Mouse (Mus musculus) limb, embryonic 12.5 days (tissue): Measurements from ENCODE around the gene Cep152. TPM values are rescaled to one million over a fixed set of nuclear protein-coding genes. Genes with fewer than 3 reads are reported as not detected.

ENCODE experiments used
- ATAC-seq: fragments of 200-750 bp; cut with Nextera tagmentation; 2 replicates; pipeline ENCODE4 v1.8.0; 2017; ENCODE audit warnings: low read depth, moderate TSS enrichment; ENCODE audit not compliant: insufficient number of reproducible peaks, insufficient read depth, low FRiP score, low TSS enrichment
- H3K27ac ChIP-seq: fragments of 300-500 bp; sonication (generic); 2 replicates; pipeline ENCODE4 v1.5.1; 2016; ENCODE audit warnings: mild to moderate bottlenecking, moderate library complexity
- H3K27me3 ChIP-seq: fragments of 300-500 bp; sonication (generic); 2 replicates; pipeline ENCODE4 v1.6.1; 2016; ENCODE audit warnings: mild to moderate bottlenecking, moderate library complexity
- H3K36me3 ChIP-seq: fragments of 300-500 bp; sonication (generic); 2 replicates; pipeline ENCODE4 v1.6.1; 2016; ENCODE audit warnings: mild to moderate bottlenecking, moderate library complexity
- H3K4me1 ChIP-seq: fragments of 300-500 bp; sonication (generic); replicated peaks from 2 replicates; pipeline ENCODE4 v1.6.1; 2016
- H3K4me2 ChIP-seq: fragments of 300-500 bp; sonication (generic); 2 replicates; pipeline ENCODE4 v1.6.1; 2016; ENCODE audit warnings: mild to moderate bottlenecking, moderate library complexity
- H3K4me3 ChIP-seq: fragments of 300-500 bp; sonication (generic); replicated peaks from 2 replicates; pipeline ENCODE4 v1.5.1; 2016; ENCODE audit warnings: mild to moderate bottlenecking
- H3K9ac ChIP-seq: fragments of 300-500 bp; sonication (generic); replicated peaks from 2 replicates; pipeline ENCODE4 v1.6.1; 2016; ENCODE audit warnings: mild to moderate bottlenecking, moderate library complexity
- H3K9me3 ChIP-seq: fragments of 300-500 bp; sonication (generic); 2 replicates; pipeline ENCODE4 v1.6.1; 2016; ENCODE audit warnings: mild to moderate bottlenecking, moderate library complexity
- WGBS: fragments of 180-500 bp; shearing (Covaris S2); methylation state at CpG from one replicate; pipeline ENCODE4 v1.1.7; 2016; 5-methylcytosine and 5-hydroxymethylcytosine counted together
- polyA plus RNA-seq: library from polyadenylated mRNA; unstranded; fragments of >200 nt; fragmentation: Nextera tagmentation; extraction: Ambion mirVana; gene quantifications from 2 replicates; pipeline ENCODE4 v1.2.1, GENCODE M21; 2016

Cep152 gene
- polyA plus RNA-seq, 1 experiment from 2014 or later = 9.7 TPM

GRCm38 (mm10) chr2:125555830-125556229, 69.1 kb downstream of the Cep152 start:
- 68% methylated on average over 6 of the region's 6 CpGs for WGBS
- Histone ChIP-seq H3K4me3 (no peak overlapping the region), H3K36me3 (no peaks in the 10 kb centered on the region), H3K4me1 (peaks cover 2% of the 10 kb centered on the region), H3K27ac (no peak overlapping the region), H3K9me3 (no peaks in the 10 kb centered on the region; the same call in 1 of the 2 replicates), H3K4me2 (no peak overlapping the region), H3K27me3 (no peaks in the 10 kb centered on the region), H3K9ac (no peak overlapping the region)
- no peak for ATAC-seq

GRCm38 (mm10) chr2:125548806-125549578, 75.9 kb downstream of the Cep152 start:
- H3K27ac ChIP-seq = peak overlapping the region; percentile 17; the same call in 1 of the 2 replicates
- 10% methylated on average over 1 of the region's 1 CpGs for WGBS
- ATAC-seq = peak; percentile 72; the same call in 1 of the 2 replicates

GRCm38 (mm10) chr2:125544986-125545385, 79.9 kb downstream of the Cep152 start:
- WGBS = 77% methylated on average over 3 of the region's 3 CpGs
- no peak for ATAC-seq
- Histone ChIP-seq H3K4me3 (no peak overlapping the region), H3K9me3 (0 out of 2 replicates have a peak, but pooled peaks cover 9% of the 10 kb centered on the region), H3K27ac (no peak overlapping the region), H3K36me3 (no peaks in the 10 kb centered on the region), H3K27me3 (no peaks in the 10 kb centered on the region), H3K4me1 (peaks cover 10% of the 10 kb centered on the region), H3K4me2 (no peak overlapping the region), H3K9ac (no peak overlapping the region)

More at GRCm38 (mm10) chr2:125548806-125549578, 75.9 kb downstream of the Cep152 start:
- H3K9me3 ChIP-seq = 0 out of 2 replicates have a peak, but pooled peaks cover 9% of the 10 kb centered on the region
- no peaks in the 10 kb centered on the region for H3K27me3 ChIP-seq
- H3K9ac ChIP-seq = no peak overlapping the region
- H3K4me1 ChIP-seq = peaks cover 10% of the 10 kb centered on the region
- H3K4me3 ChIP-seq = no peak overlapping the region
- H3K4me2 ChIP-seq = no peak overlapping the region
- no peaks in the 10 kb centered on the region for H3K36me3 ChIP-seq

- no peak for ATAC-seq
- Histone ChIP-seq H3K36me3 (no peaks in the 10 kb centered on the region), H3K4me3 (no peak overlapping the region), H3K27me3 (no peaks in the 10 kb centered on the region), H3K9me3 (0 out of 2 replicates have a peak, but pooled peaks cover 9% of the 10 kb centered on the region), H3K27ac (no peak overlapping the region), H3K9ac (no peak overlapping the region), H3K4me1 (peaks cover 4% of the 10 kb centered on the region), H3K4me2 (no peak overlapping the region)
- WGBS = 61% methylated on average over 1 of the region's 1 CpGs
These were observed 81.3 kb downstream of the Cep152 start for GRCm38 (mm10) chr2:125543646-125544045.

- no peak overlapping the region for H3K4me2 ChIP-seq
- no peak overlapping the region for H3K27ac ChIP-seq
- H3K27me3 ChIP-seq = no peaks in the 10 kb centered on the region
- no peaks in the 10 kb centered on the region for H3K36me3 ChIP-seq
- H3K4me1 ChIP-seq = no peaks in the 10 kb centered on the region
- no peak overlapping the region for H3K4me3 ChIP-seq
- 0 out of 2 replicates have a peak, but pooled peaks cover 9% of the 10 kb centered on the region for H3K9me3 ChIP-seq
- H3K9ac ChIP-seq = no peak overlapping the region
- no peak for ATAC-seq
- WGBS = 81% methylated on average over 7 of the region's 7 CpGs
These were observed 83.5 kb downstream of the Cep152 start for GRCm38 (mm10) chr2:125541451-125541850.

- 0 out of 2 replicates have a peak, but pooled peaks cover 3% of the 10 kb centered on the region for H3K9me3 ChIP-seq
- no peaks in the 10 kb centered on the region for H3K4me1 ChIP-seq
- 82% methylated on average over 7 of the region's 7 CpGs for WGBS
- H3K4me2 ChIP-seq = no peak overlapping the region
- H3K27ac ChIP-seq = no peak overlapping the region
- no peak overlapping the region for H3K4me3 ChIP-seq
- ATAC-seq = no peak
- H3K9ac ChIP-seq = no peak overlapping the region
- no peaks in the 10 kb centered on the region for H3K36me3 ChIP-seq
- no peaks in the 10 kb centered on the region for H3K27me3 ChIP-seq
These were observed 84.3 kb downstream of the Cep152 start for GRCm38 (mm10) chr2:125540579-125540978.

- Histone ChIP-seq H3K9me3 (no peaks in the 10 kb centered on the region), H3K27me3 (no peaks in the 10 kb centered on the region), H3K36me3 (no peaks in the 10 kb centered on the region), H3K4me1 (no peaks in the 10 kb centered on the region), H3K4me3 (no peak overlapping the region), H3K4me2 (no peak overlapping the region), H3K9ac (no peak overlapping the region), H3K27ac (no peak overlapping the region)
- WGBS = 81% methylated on average over 3 of the region's 3 CpGs
- no peak for ATAC-seq
These were observed 85.3 kb downstream of the Cep152 start for GRCm38 (mm10) chr2:125539640-125540039.

- Histone ChIP-seq H3K4me3 (no peak overlapping the region), H3K36me3 (no peaks in the 10 kb centered on the region), H3K4me1 (no peaks in the 10 kb centered on the region), H3K9ac (no peak overlapping the region), H3K27ac (no peak overlapping the region), H3K27me3 (no peaks in the 10 kb centered on the region), H3K9me3 (no peaks in the 10 kb centered on the region), H3K4me2 (no peak overlapping the region)
- ATAC-seq = no peak
- 82% methylated on average over 6 of the region's 6 CpGs for WGBS
These were observed 94.2 kb downstream of the Cep152 start for GRCm38 (mm10) chr2:125530665-125531064.

GRCm38 (mm10) chr2:125526566-125526965, 98.3 kb downstream of the Cep152 start:
- ATAC-seq = no peak
- H3K4me3 ChIP-seq = no peak overlapping the region
- H3K4me2 ChIP-seq = no peak overlapping the region
- H3K27ac ChIP-seq = no peak overlapping the region
- no peaks in the 10 kb centered on the region for H3K36me3 ChIP-seq
- 77% methylated on average over 5 of the region's 5 CpGs for WGBS
- no peaks in the 10 kb centered on the region for H3K9me3 ChIP-seq
- H3K9ac ChIP-seq = no peak overlapping the region
- H3K27me3 ChIP-seq = no peaks in the 10 kb centered on the region
- H3K4me1 ChIP-seq = no peaks in the 10 kb centered on the region

- Histone ChIP-seq H3K27me3 (no peaks in the 10 kb centered on the region), H3K4me1 (no peaks in the 10 kb centered on the region), H3K9me3 (no peaks in the 10 kb centered on the region), H3K4me2 (no peak overlapping the region), H3K27ac (no peak overlapping the region), H3K9ac (no peak overlapping the region), H3K36me3 (no peaks in the 10 kb centered on the region), H3K4me3 (no peak overlapping the region)
- 87% methylated on average over 2 of the region's 2 CpGs for WGBS
- no peak for ATAC-seq
These were observed 99.4 kb downstream of the Cep152 start for GRCm38 (mm10) chr2:125525484-125525883.

- H3K4me1 ChIP-seq = peaks cover 6% of the 10 kb centered on the region
- WGBS = 1% methylated on average over 4 of the region's 4 CpGs
These were observed 108.3 kb downstream of the Cep152 start for GRCm38 (mm10) chr2:125516594-125516993.

More at GRCm38 (mm10) chr2:125516594-125516993, 108.3 kb downstream of the Cep152 start:
- no peak overlapping the region for H3K27ac ChIP-seq
- no peaks in the 10 kb centered on the region for H3K36me3 ChIP-seq
- H3K9me3 ChIP-seq = no peaks in the 10 kb centered on the region
- no peak overlapping the region for H3K9ac ChIP-seq
- no peak overlapping the region for H3K4me2 ChIP-seq
- H3K4me3 ChIP-seq = no peak overlapping the region
- no peak for ATAC-seq
- no peaks in the 10 kb centered on the region for H3K27me3 ChIP-seq
